Mouse (Mus musculus): ENCODE results near the gene Slc6a12.

Gene Slc6a12

GRCm38 (mm10) chr6:121343026-121343770 lies at the start of gene Slc6a12:
Slc6a12 (plus strand) TSS chr6:121343076.
- no peak for DNase-seq (ENCODE audit: low spot score)

GRCm38 (mm10) chr6:121299317-121299716 lies 43.6 kb upstream of the Slc6a12 start:
- no peak for DNase-seq (ENCODE audit: low spot score)

GRCm38 (mm10) chr6:121299954-121300353 lies 42.9 kb upstream of the Slc6a12 start, which contains the start of gene Slc6a13:
Slc6a13 (plus strand) TSS chr6:121300227.
- DNase-seq (ENCODE audit: low spot score), result no peak

GRCm38 (mm10) chr6:121300504-121300903 lies 42.4 kb upstream of the Slc6a12 start:
- no peak for DNase-seq (ENCODE audit: low spot score)

GRCm38 (mm10) chr6:121303466-121304220 lies 39.2 kb upstream of the Slc6a12 start:
- DNase-seq (ENCODE audit: low spot score), result no peak

GRCm38 (mm10) chr6:121304630-121305029 lies 38.2 kb upstream of the Slc6a12 start:
- DNase-seq (ENCODE audit: low spot score), result no peak

GRCm38 (mm10) chr6:121305571-121305970 lies 37.3 kb upstream of the Slc6a12 start:
- DNase-seq (ENCODE audit: low spot score), result no peak

GRCm38 (mm10) chr6:121310984-121311383 lies 31.9 kb upstream of the Slc6a12 start:
- DNase-seq (ENCODE audit: low spot score), result no peak

- DNase-seq (ENCODE audit: low spot score), result no peak
These were observed 23.8 kb upstream of the Slc6a12 start for GRCm38 (mm10) chr6:121319099-121319498.

GRCm38 (mm10) chr6:121322381-121323110 lies 20.3 kb upstream of the Slc6a12 start:
- no peak for DNase-seq (ENCODE audit: low spot score)

- no peak for DNase-seq (ENCODE audit: low spot score)
These were observed 17.6 kb upstream of the Slc6a12 start for GRCm38 (mm10) chr6:121325298-121325697.

GRCm38 (mm10) chr6:121325740-121326139 lies 17.1 kb upstream of the Slc6a12 start:
- DNase-seq (ENCODE audit: low spot score), result no peak

- DNase-seq (ENCODE audit: low spot score), result no peak
These were observed 16.3 kb upstream of the Slc6a12 start for GRCm38 (mm10) chr6:121326486-121327069.

GRCm38 (mm10) chr6:121328417-121328884 lies 14.4 kb upstream of the Slc6a12 start:
- DNase-seq (ENCODE audit: low spot score), result no peak

GRCm38 (mm10) chr6:121329848-121330508 lies 12.9 kb upstream of the Slc6a12 start:
- no peak for DNase-seq (ENCODE audit: low spot score)

GRCm38 (mm10) chr6:121335841-121336240 lies 7.0 kb upstream of the Slc6a12 start:
- no peak for DNase-seq (ENCODE audit: low spot score)

GRCm38 (mm10) chr6:121336558-121336957 lies 6.3 kb upstream of the Slc6a12 start:
- DNase-seq (ENCODE audit: low spot score), result no peak

- no peak for DNase-seq (ENCODE audit: low spot score)
These were observed 5.6 kb upstream of the Slc6a12 start for GRCm38 (mm10) chr6:121337229-121337628.

- DNase-seq (ENCODE audit: low spot score), result peak; percentile 83
These were observed 4.9 kb upstream of the Slc6a12 start for GRCm38 (mm10) chr6:121337770-121338518.

GRCm38 (mm10) chr6:121338519-121338896 lies 4.4 kb upstream of the Slc6a12 start:
- no peak for DNase-seq (ENCODE audit: low spot score)

GRCm38 (mm10) chr6:121341650-121342049 lies 1.2 kb upstream of the Slc6a12 start:
- DNase-seq (ENCODE audit: low spot score), result no peak
